Mouse (Mus musculus) kidney, embryonic 16.5 days (tissue): Measurements from ENCODE around the gene Slc26a11. TPM values are rescaled to one million over a fixed set of nuclear protein-coding genes. Genes with fewer than 3 reads are reported as not detected.
A peak's percentile ranks its signal among the peaks of the same experiment; 100 is the strongest.

Experiments
- ATAC-seq: fragments of 200-750 bp; cut with Nextera tagmentation; 2 replicates; pipeline ENCODE4 v1.8.0; 2017; ENCODE audit warnings: moderate TSS enrichment; ENCODE audit not compliant: low FRiP score, low TSS enrichment
- H3K27ac ChIP-seq: fragments of 300-500 bp; sonication (generic); 2 replicates; pipeline ENCODE4 v1.5.1; 2014; ENCODE audit warnings: low read length
- H3K27me3 ChIP-seq: fragments of 300-500 bp; sonication (generic); 2 replicates; pipeline ENCODE4 v1.6.1; 2014; ENCODE audit warnings: low read length, control low read depth, mixed read lengths; ENCODE audit not compliant: insufficient read depth
- H3K36me3 ChIP-seq: fragments of 300-500 bp; sonication (generic); 2 replicates; pipeline ENCODE4 v1.6.1; 2014; ENCODE audit warnings: low read length, control low read depth, mixed read lengths; ENCODE audit not compliant: insufficient read depth
- H3K4me1 ChIP-seq: fragments of 300-500 bp; sonication (generic); 2 replicates; pipeline ENCODE4 v1.6.1; 2014; ENCODE audit warnings: low read length, control low read depth, mixed read lengths; ENCODE audit not compliant: insufficient read depth
- H3K4me2 ChIP-seq: fragments of 300-500 bp; sonication (generic); replicated peaks from 2 replicates; pipeline ENCODE4 v1.6.1; 2014; ENCODE audit warnings: low read depth, low read length
- H3K4me3 ChIP-seq: fragments of 300-500 bp; sonication (generic); 2 replicates; pipeline ENCODE4 v1.5.1; 2014; ENCODE audit warnings: mild to moderate bottlenecking, low read length
- H3K9ac ChIP-seq: fragments of 300-500 bp; sonication (generic); replicated peaks from 2 replicates; pipeline ENCODE4 v1.6.1; 2014; ENCODE audit warnings: low read length
- H3K9me3 ChIP-seq: fragments of 300-500 bp; sonication (generic); 2 replicates; pipeline ENCODE4 v1.6.1; 2016; ENCODE audit warnings: low read length, control low read depth
- WGBS: fragments of 180-500 bp; shearing (Covaris S2); extraction: QIAGEN DNeasy Blood & Tissue Kit; methylation state at CpG from one replicate; pipeline ENCODE4 v1.1.7; 2014; 5-methylcytosine and 5-hydroxymethylcytosine counted together
- polyA plus RNA-seq: library from polyadenylated mRNA; unstranded; fragments of >200 nt; fragmentation: Nextera tagmentation; extraction: Ambion mirVana; gene quantifications from 2 replicates; pipeline ENCODE4 v1.2.1, GENCODE M21; 2015

The Slc26a11 gene
- polyA plus RNA-seq, 1 experiment from 2014 or later: 12.5 TPM

- Histone ChIP-seq H3K36me3 (no peaks in the 10 kb centered on the region), H3K4me1 (peaks cover 27% of the 10 kb centered on the region), H3K4me3 (peak overlapping the region; percentile 69), H3K9me3 (no peaks in the 10 kb centered on the region), H3K4me2 (peak overlapping the region; percentile 85), H3K9ac (no peak overlapping the region), H3K27me3 (peaks cover 14% of the 10 kb centered on the region; the same call in 1 of the 2 replicates), H3K27ac (no peak overlapping the region)
- WGBS: 55% methylated on average over 6 of the region's 6 CpGs
- ATAC-seq: no peak
Observed at GRCm38 (mm10) chr11:119394210-119394609, 38.9 kb downstream of the Slc26a11 start.

- Histone ChIP-seq H3K4me1 (peaks cover 20% of the 10 kb centered on the region), H3K27ac (no peak overlapping the region), H3K36me3 (no peaks in the 10 kb centered on the region), H3K27me3 (peaks cover 14% of the 10 kb centered on the region; the same call in 1 of the 2 replicates), H3K4me2 (peak overlapping the region; percentile 85; the same call in 1 of the 2 replicates), H3K9me3 (no peaks in the 10 kb centered on the region), H3K9ac (no peak overlapping the region), H3K4me3 (no peak overlapping the region)
- 31% methylated on average over 7 of the region's 7 CpGs for WGBS
- no peak for ATAC-seq
Observed at GRCm38 (mm10) chr11:119395394-119395793, 40.0 kb downstream of the Slc26a11 start.

- WGBS: 31% methylated on average over 13 of the region's 13 CpGs
- Histone ChIP-seq H3K9me3 (no peaks in the 10 kb centered on the region), H3K27ac (no peak overlapping the region), H3K9ac (no peak overlapping the region), H3K4me2 (no peak overlapping the region), H3K4me3 (no peak overlapping the region), H3K36me3 (no peaks in the 10 kb centered on the region), H3K27me3 (peaks cover 14% of the 10 kb centered on the region; the same call in 1 of the 2 replicates), H3K4me1 (peaks cover 16% of the 10 kb centered on the region)
- ATAC-seq: no peak
Observed at GRCm38 (mm10) chr11:119395931-119396330, 40.6 kb downstream of the Slc26a11 start.

- no peak overlapping the region for H3K4me3 ChIP-seq
- H3K4me2 ChIP-seq: no peak overlapping the region
- H3K9me3 ChIP-seq: no peaks in the 10 kb centered on the region
- no peak for ATAC-seq
- H3K27ac ChIP-seq: no peak overlapping the region
- no peak overlapping the region for H3K9ac ChIP-seq
- peaks cover 13% of the 10 kb centered on the region for H3K4me1 ChIP-seq
- peaks cover 14% of the 10 kb centered on the region; the same call in 1 of the 2 replicates for H3K27me3 ChIP-seq
- H3K36me3 ChIP-seq: no peaks in the 10 kb centered on the region
- WGBS: 70% methylated on average over 7 of the region's 7 CpGs
Observed at GRCm38 (mm10) chr11:119396461-119396860, 41.1 kb downstream of the Slc26a11 start.

GRCm38 (mm10) chr11:119402501-119403160, 47.3 kb downstream of the Slc26a11 start:
- no peak overlapping the region for H3K27ac ChIP-seq
- no peaks in the 10 kb centered on the region for H3K9me3 ChIP-seq
- no peaks in the 10 kb centered on the region for H3K4me1 ChIP-seq
- H3K4me3 ChIP-seq: no peak overlapping the region
- no peaks in the 10 kb centered on the region for H3K27me3 ChIP-seq
- 0 out of 2 replicates have a peak, but pooled peaks cover 2% of the 10 kb centered on the region for H3K36me3 ChIP-seq
- no peak overlapping the region for H3K4me2 ChIP-seq
- 50% methylated on average over 11 of the region's 11 CpGs for WGBS
- ATAC-seq: no peak
- H3K9ac ChIP-seq: no peak overlapping the region

GRCm38 (mm10) chr11:119404627-119405026, 49.3 kb downstream of the Slc26a11 start:
- no peak overlapping the region for H3K4me3 ChIP-seq
- H3K9me3 ChIP-seq: no peaks in the 10 kb centered on the region
- no peak overlapping the region for H3K4me2 ChIP-seq
- no peaks in the 10 kb centered on the region for H3K27me3 ChIP-seq
- no peak overlapping the region for H3K27ac ChIP-seq
- H3K36me3 ChIP-seq: 0 out of 2 replicates have a peak, but pooled peaks cover 2% of the 10 kb centered on the region
- no peaks in the 10 kb centered on the region for H3K4me1 ChIP-seq
- WGBS: 65% methylated on average over 5 of the region's 5 CpGs
- no peak overlapping the region for H3K9ac ChIP-seq
- ATAC-seq: no peak

GRCm38 (mm10) chr11:119407381-119407780, 52.0 kb downstream of the Slc26a11 start:
- no peaks in the 10 kb centered on the region for H3K9me3 ChIP-seq
- no peak overlapping the region for H3K9ac ChIP-seq
- WGBS: 90% methylated on average over 6 of the region's 6 CpGs
- no peaks in the 10 kb centered on the region for H3K27me3 ChIP-seq
- no peak overlapping the region for H3K27ac ChIP-seq
- H3K4me1 ChIP-seq: no peaks in the 10 kb centered on the region
- 0 out of 2 replicates have a peak, but pooled peaks cover 2% of the 10 kb centered on the region for H3K36me3 ChIP-seq
- no peak overlapping the region for H3K4me3 ChIP-seq
- no peak overlapping the region for H3K4me2 ChIP-seq
- ATAC-seq: no peak

- no peak overlapping the region for H3K4me2 ChIP-seq
Observed at GRCm38 (mm10) chr11:119407977-119408376, 52.6 kb downstream of the Slc26a11 start.

GRCm38 (mm10) chr11:119419327-119420118, 64.2 kb downstream of the Slc26a11 start:
- H3K4me2 ChIP-seq: no peak overlapping the region
- H3K4me1 ChIP-seq: peaks cover 12% of the 10 kb centered on the region; the same call in 1 of the 2 replicates
- ATAC-seq: no peak
- H3K27ac ChIP-seq: peak overlapping the region; percentile 2; the same call in 1 of the 2 replicates
- no peaks in the 10 kb centered on the region for H3K27me3 ChIP-seq
- no peak overlapping the region for H3K4me3 ChIP-seq
- no peaks in the 10 kb centered on the region for H3K9me3 ChIP-seq
- H3K36me3 ChIP-seq: peaks cover 3% of the 10 kb centered on the region
- 38% methylated on average over 16 of the region's 16 CpGs for WGBS
- H3K9ac ChIP-seq: no peak overlapping the region

More at GRCm38 (mm10) chr11:119407977-119408376, 52.6 kb downstream of the Slc26a11 start:
- Histone ChIP-seq H3K4me3 (no peak overlapping the region), H3K9ac (no peak overlapping the region), H3K9me3 (no peaks in the 10 kb centered on the region), H3K27me3 (no peaks in the 10 kb centered on the region), H3K4me1 (no peaks in the 10 kb centered on the region), H3K27ac (no peak overlapping the region), H3K36me3 (0 out of 2 replicates have a peak, but pooled peaks cover 2% of the 10 kb centered on the region)
- ATAC-seq: no peak
- 57% methylated on average over 5 of the region's 5 CpGs for WGBS
